Mouse (Mus musculus) small intestine, adult 2 months (tissue): ENCODE measurements around the gene Cdh23. TPM values are rescaled to one million over a fixed set of nuclear protein-coding genes. Genes with fewer than 3 reads are reported as not detected.

Source experiments
- H3K27ac ChIP-seq: fragments of 200-500 bp; 2 replicates; pipeline ENCODE4 v1.5.1; 2012; ENCODE audit warnings: low read depth, low read length, control low read depth, inconsistent platforms; ENCODE audit not compliant: insufficient read depth
- H3K27me3 ChIP-seq: fragments of 200-500 bp; 2 replicates; pipeline ENCODE4 v1.6.1; 2012; ENCODE audit warnings: mild to moderate bottlenecking, moderate library complexity, low read length, inconsistent platforms; ENCODE audit not compliant: control insufficient read depth, insufficient read depth
- H3K36me3 ChIP-seq: fragments of 200-500 bp; 2 replicates; pipeline ENCODE4 v1.6.1; 2012; ENCODE audit warnings: mild to moderate bottlenecking, low read length, control low read depth, inconsistent platforms; ENCODE audit not compliant: control insufficient read depth, insufficient read depth
- H3K4me1 ChIP-seq: fragments of 200-500 bp; 2 replicates; pipeline ENCODE4 v1.6.1; 2012; ENCODE audit warnings: low read length, inconsistent platforms, mixed read lengths; ENCODE audit not compliant: control insufficient read depth, insufficient read depth, insufficient read length
- H3K4me3 ChIP-seq: fragments of 200-500 bp; 2 replicates; pipeline ENCODE4 v1.5.1; 2012; ENCODE audit warnings: low read depth, mild to moderate bottlenecking, control low read depth, inconsistent platforms, low read length, moderate library complexity
- CTCF ChIP-seq: fragments of 200-500 bp; IDR thresholded peaks from 2 replicates; pipeline ENCODE4 v1.5.1; 2012; ENCODE audit warnings: low read depth, mild to moderate bottlenecking, control low read depth, inconsistent platforms, low read length, moderate library complexity, mixed read lengths; ENCODE audit not compliant: insufficient replicate concordance, insufficient read length; ENCODE audit errors: extremely low read depth
- POLR2A ChIP-seq: fragments of 200-500 bp; IDR thresholded peaks from 2 replicates; pipeline ENCODE4 v1.6.1; 2012; ENCODE audit warnings: low read depth, mild to moderate bottlenecking, control low read depth, inconsistent platforms, low read length, moderate library complexity
- WGBS: fragments of 180-500 bp; shearing (Covaris S2); methylation state at CpG from one replicate; pipeline ENCODE4 v1.1.7; 2018; 5-methylcytosine and 5-hydroxymethylcytosine counted together
- polyA plus RNA-seq: library from polyadenylated mRNA; depleted of rRNA; stranded (reverse); fragments of >200 nt; gene quantifications from 2 replicates; pipeline ENCODE4 v1.2.3, GENCODE M21; 2012

Gene Cdh23
- polyA plus RNA-seq, 1 experiment, result 0.35 TPM

DNA sequence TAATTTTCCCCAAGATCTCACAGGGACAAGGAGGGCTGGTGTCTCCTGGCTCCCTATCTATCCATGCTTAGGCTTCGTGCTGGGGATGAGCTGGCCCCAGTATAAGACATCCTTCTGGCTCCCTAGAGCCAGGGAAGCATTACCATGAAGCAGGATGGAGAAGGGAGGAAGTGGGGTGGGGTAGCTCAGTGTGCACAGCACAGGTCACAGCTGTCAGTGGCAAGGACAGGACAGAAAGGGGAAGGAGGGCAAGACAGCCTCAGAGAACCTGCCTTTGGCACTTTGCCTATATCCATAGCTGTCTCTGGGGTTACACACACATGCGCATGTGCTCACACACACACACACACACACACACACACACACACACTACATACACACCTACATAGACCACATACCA lies 308.0 kb downstream of the Cdh23 start:
- Histone ChIP-seq H3K27me3 (no peaks in the 10 kb centered on the region), H3K27ac (0 out of 2 replicates have a peak overlapping the region, but pooled peaks have one; percentile 9), H3K4me1 (peaks cover 8% of the 10 kb centered on the region; the same call in 1 of the 2 replicates), H3K36me3 (no peaks in the 10 kb centered on the region), H3K4me3 (no peak overlapping the region)
- WGBS, result 67% methylated on average over 2 of the region's 2 CpGs
- TF ChIP-seq POLR2A, result no peak
- TF ChIP-seq CTCF, result no peak

DNA sequence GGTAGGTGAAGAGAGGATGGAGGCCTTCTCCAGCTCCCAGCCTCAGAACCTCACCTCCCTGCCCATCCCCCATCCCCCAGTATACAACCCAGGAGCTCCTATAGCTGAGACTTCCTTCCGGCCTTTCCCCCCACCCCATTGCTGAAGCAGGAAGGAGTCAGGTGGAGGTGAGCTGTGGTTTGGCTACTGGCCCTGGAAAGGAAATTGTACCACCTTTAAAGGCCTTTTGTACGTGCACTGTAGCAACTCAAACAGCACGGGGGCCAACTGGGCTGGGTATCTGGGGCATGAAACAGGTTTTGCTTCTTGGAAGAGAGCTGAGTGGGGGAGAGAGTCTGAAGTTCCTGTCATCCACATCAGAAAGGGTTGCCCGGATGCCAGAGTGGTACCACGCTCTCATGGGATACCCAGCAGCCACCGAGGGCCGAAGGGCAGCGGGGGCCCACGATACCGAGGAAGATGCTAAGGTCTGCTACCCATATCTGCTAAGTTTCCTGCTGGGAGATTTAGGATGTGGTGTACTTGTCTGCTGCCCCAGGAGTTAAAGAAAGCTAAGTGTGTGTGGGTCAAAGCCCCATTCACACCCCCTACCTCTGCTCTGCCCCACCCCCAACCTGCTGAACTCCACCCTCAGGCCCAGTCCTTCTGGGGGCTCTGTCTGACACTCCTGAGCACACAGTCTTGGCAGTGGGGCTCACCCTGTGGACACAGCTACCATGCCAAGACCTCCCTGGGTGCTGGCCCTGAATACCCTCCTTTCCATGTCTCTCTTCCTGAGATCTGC lies 315.0 kb downstream of the Cdh23 start:
- H3K4me3 ChIP-seq, result no peak overlapping the region
- TF ChIP-seq POLR2A (no peak), CTCF (no peak)
- WGBS, result 64% methylated on average over 10 of the region's 10 CpGs
- no peaks in the 10 kb centered on the region for H3K36me3 ChIP-seq
- peaks cover 2% of the 10 kb centered on the region; the same call in 1 of the 2 replicates for H3K4me1 ChIP-seq
- no peaks in the 10 kb centered on the region for H3K27me3 ChIP-seq
- peak overlapping the region; percentile 51; the same call in 1 of the 2 replicates for H3K27ac ChIP-seq

DNA sequence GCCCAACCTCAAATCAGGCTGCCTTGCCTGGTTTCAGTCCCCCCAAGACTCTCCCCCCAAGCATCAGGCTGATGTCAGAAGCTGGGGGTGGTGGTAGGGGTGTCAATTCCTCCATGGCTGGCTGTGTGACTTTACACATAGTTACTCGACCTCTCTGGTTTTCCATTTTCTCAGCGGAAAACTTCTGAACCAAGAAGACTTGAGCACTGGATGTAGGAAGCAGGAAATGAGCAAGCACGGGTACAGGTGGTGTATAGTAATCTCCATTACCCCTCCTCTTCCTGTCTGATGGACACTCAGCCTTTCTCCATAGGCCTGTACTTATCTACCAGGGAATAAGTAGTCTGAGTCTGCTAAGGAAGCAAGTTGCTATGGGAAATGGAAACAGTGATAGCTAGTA lies 316.1 kb downstream of the Cdh23 start:
- Histone ChIP-seq H3K4me3 (no peak overlapping the region), H3K36me3 (no peaks in the 10 kb centered on the region), H3K4me1 (peaks cover 2% of the 10 kb centered on the region; the same call in 1 of the 2 replicates), H3K27ac (no peak overlapping the region), H3K27me3 (no peaks in the 10 kb centered on the region)
- TF ChIP-seq CTCF (no peak), POLR2A (no peak)
- WGBS, result 58% methylated on average over 3 of the region's 3 CpGs

DNA sequence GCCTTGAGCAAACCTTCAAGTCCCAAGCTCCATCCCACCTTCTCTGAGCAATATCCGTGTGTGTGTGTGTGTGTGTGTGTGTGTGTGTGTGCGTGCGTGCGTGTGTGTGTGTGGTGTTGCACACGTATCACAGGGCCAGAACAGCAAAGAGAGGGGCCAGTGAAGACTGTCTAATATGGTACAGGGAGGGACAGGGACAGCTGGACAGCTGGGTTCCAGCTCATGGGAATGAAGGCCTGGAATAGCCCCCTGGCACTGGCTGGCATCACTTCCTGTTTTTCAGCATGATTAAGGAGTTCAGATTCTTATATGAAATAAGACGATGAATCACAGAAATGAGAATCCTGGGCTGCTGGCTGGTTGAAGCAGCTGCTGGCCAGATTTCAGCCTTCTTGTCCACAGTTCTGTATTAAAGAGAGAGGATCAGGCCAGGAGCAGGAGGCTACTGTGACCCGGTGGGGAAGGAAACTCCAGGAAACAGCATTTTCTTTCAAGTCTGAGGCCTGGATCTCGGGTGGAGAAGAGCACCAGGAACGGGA lies 316.8 kb downstream of the Cdh23 start:
- H3K27ac ChIP-seq, result no peak overlapping the region
- H3K4me3 ChIP-seq, result no peak overlapping the region
- H3K27me3 ChIP-seq, result no peaks in the 10 kb centered on the region
- WGBS, result 63% methylated on average over 9 of the region's 9 CpGs
- no peaks in the 10 kb centered on the region for H3K36me3 ChIP-seq
- TF ChIP-seq POLR2A, result no peak
- TF ChIP-seq CTCF, result no peak
- peaks cover 2% of the 10 kb centered on the region; the same call in 1 of the 2 replicates for H3K4me1 ChIP-seq

DNA sequence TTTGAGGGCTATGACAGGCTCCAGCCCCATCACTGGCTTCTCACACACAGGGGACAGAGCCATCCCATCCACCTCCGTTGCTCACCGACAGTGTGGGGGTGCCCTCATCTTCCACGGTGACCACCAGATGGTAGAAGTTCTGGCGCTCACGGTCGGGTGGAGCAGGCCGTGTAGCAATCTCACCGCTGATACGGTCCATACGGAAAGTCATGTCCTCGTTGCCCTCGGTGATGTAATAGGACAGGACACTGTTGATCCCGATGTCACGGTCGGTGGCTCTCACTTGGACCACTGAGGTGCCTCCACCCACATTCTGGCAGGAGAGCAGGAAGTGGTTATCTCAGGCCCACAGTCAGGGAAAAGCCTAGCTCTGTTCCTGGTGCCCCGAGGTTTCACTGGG lies 319.6 kb downstream of the Cdh23 start:
- H3K27ac ChIP-seq, result no peak overlapping the region
- WGBS, result 76% methylated on average over 16 of the region's 16 CpGs
- H3K4me3 ChIP-seq, result no peak overlapping the region
- no peaks in the 10 kb centered on the region for H3K27me3 ChIP-seq
- no peak for TF ChIP-seq POLR2A
- no peak for TF ChIP-seq CTCF
- H3K4me1 ChIP-seq, result peaks cover 2% of the 10 kb centered on the region; the same call in 1 of the 2 replicates
- no peaks in the 10 kb centered on the region for H3K36me3 ChIP-seq

DNA sequence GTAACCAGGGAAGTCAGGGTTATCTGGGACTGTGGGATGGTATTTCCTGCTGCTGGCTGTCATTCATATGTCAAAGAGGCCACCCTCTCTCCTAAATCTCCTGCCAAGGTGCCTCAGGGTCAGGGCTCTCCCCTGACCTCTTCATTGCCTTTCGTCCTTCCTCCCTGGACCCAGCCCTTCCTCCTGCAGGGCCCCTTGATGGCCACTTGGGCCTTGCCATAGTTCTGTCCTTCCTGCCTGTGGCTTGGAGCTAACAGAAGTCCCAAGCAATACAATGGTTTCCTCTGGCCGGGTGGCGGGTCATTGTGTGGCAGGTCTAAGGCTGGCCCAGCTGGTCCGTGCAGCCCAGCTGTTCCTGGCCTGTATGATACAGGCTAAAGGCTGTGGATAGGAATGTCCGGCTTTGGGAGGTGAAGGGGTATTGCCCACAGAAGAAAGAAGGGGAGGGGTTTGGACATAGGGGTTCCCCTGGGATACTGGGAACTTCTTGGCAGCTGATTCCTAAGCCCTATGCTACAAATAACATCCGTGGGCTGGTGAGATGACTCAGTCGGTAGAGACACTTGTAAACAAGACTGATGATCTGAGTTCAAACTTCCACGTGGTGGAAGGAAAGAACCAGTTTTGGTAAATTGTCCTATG lies 322.2 kb downstream of the Cdh23 start:
- Histone ChIP-seq H3K4me1 (peaks cover 2% of the 10 kb centered on the region; the same call in 1 of the 2 replicates), H3K36me3 (no peaks in the 10 kb centered on the region), H3K4me3 (no peak overlapping the region), H3K27me3 (no peaks in the 10 kb centered on the region), H3K27ac (no peak overlapping the region; the same call in 1 of the 2 replicates)
- no peak for TF ChIP-seq POLR2A
- no peak for TF ChIP-seq CTCF
- 54% methylated on average over 8 of the region's 8 CpGs for WGBS

DNA sequence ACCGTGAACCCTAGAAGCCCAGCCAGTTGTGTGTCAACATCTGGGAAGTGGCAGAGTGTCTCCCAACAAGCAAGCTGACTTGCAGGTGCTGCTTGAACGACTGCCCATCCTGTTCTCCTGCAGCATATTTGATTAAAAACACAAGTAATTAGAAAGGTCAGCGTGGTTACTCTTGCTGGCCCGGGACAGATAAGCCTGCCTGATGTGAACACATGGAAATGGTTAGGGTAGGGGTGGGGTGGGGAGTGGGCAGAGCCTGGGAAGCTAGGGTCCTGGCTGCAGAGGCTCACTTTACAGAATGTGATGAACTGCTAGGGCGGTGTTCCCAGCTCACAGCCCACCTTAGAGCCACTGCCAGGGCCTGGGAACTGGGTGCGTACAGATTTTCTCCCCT lies 322.8 kb downstream of the Cdh23 start:
- 49% methylated on average over 6 of the region's 6 CpGs for WGBS

More for the DNA sequence above, 322.8 kb downstream of the Cdh23 start:
- H3K27me3 ChIP-seq, result no peaks in the 10 kb centered on the region
- no peak for TF ChIP-seq POLR2A
- TF ChIP-seq CTCF, result no peak
- H3K4me1 ChIP-seq, result peaks cover 2% of the 10 kb centered on the region; the same call in 1 of the 2 replicates
- H3K4me3 ChIP-seq, result no peak overlapping the region
- no peaks in the 10 kb centered on the region for H3K36me3 ChIP-seq
- no peak overlapping the region for H3K27ac ChIP-seq
